Mouse (Mus musculus): ENCODE measurements around the gene Asb16.
A peak's percentile ranks its signal among the peaks of the same experiment; 100 is the strongest.

Asb16 gene

GRCm38 (mm10) chr11:102268520-102269244 lies at the start of gene Asb16:
Gene Asb16, plus strand, starts transcription at chr11:102268743.
- DNase-seq (ENCODE audit: low read depth, low spot score): no peak

- peak; percentile 45 for DNase-seq (ENCODE audit: low read depth, low spot score)
Measured at GRCm38 (mm10) chr11:102218783-102219182, 49.8 kb upstream of the Asb16 start.

DNA sequence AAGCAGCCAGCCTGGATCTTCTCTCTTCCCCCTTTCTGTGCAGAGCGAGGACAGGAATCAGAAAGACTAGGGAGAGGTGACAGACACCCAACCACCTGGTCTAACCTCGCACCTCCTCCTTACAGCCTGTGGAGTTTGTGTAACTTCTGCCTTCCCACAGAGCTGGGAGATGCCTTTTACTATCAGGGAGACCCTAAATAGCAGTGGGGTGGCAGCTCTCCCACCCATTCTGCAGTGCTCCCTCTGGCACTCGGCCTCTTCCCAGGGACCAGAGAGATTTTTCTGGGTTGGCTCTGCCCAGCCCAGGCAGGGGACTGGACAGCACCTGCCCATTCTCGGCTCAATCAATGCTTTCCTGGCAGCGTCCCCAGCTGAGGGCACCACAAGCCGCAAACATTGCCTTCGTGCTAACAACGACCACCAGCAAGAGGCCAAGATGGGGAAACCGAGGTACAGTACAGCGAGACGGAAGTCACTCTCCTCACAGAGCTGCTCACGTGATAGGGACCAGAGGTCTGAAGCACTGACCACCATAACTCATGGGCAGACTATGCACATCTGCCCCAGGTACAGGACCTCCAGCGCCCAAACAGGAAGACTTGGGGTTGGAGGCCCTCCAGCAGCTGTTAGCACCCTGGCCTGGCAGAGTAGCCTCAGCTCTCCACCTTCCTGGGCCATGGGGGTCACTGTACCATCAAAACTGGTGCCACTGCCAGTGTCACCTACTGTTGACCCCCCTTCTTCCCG lies 49.1 kb upstream of the Asb16 start:
- no peak for DNase-seq (ENCODE audit: low read depth, low spot score)

DNA sequence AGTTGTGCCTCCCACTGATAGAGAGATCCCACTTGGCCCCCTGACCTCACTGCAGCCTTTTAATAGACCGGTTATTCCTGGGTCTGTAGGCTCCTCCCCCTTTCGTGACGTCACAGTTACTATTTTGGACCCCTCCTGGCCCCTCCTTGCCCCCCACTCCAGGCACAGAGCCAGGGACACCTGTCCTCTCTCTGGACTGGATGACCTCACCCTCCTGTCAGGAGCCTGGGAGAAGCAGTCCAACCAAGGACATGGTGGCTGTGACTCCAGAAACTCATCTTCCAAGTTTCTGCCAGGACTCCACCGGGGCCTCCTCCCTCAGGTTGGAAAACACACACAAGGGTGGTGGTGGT lies 48.6 kb upstream of the Asb16 start:
- DNase-seq (ENCODE audit: low read depth, low spot score): no peak

- no peak for DNase-seq (ENCODE audit: low read depth, low spot score)
Measured at GRCm38 (mm10) chr11:102220451-102220850, 48.1 kb upstream of the Asb16 start.

DNA sequence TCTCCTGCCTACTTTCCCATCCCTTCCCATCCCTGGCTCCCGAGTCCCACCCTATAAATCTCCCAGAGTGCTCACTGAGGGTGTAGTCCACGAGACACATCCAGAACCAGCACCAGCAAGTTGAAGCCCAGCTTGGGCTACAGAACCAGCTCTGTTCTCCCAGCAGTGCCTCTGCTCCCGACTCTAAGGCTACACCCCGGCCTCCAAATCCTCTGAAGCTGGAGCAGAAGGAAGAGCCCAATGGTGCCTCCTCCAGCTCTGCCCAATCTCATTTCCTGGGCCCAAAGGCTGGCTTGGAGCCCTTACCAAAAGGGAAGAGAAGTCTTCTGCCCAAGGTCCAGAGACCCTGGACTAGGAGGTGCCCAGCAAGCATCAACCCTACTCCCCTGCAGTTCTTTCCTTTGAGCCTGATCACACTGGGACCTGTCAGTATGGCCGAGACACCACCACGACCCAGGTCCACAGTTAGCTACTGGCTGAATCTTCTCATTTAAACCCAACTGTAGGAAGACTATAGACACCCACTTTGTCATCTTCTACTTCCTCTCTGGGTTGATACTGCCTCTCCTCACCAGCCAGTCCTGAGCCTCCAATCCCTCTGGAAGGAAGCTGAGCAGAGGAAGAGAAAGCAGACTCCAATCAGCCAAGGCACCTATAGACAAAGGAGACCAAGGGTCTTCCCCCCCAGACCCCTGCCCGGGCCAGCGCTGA lies 47.1 kb upstream of the Asb16 start:
- no peak for DNase-seq (ENCODE audit: low read depth, low spot score)

- no peak for DNase-seq (ENCODE audit: low read depth, low spot score)
Measured at GRCm38 (mm10) chr11:102221954-102222351, 46.6 kb upstream of the Asb16 start.

- DNase-seq (ENCODE audit: low read depth, low spot score): peak; percentile 65
Measured at GRCm38 (mm10) chr11:102223166-102223565, 45.4 kb upstream of the Asb16 start.

GRCm38 (mm10) chr11:102224686-102225085 lies 43.9 kb upstream of the Asb16 start:
- DNase-seq (ENCODE audit: low read depth, low spot score): no peak

GRCm38 (mm10) chr11:102225221-102225620 lies 43.3 kb upstream of the Asb16 start:
- DNase-seq (ENCODE audit: low read depth, low spot score): no peak

DNA sequence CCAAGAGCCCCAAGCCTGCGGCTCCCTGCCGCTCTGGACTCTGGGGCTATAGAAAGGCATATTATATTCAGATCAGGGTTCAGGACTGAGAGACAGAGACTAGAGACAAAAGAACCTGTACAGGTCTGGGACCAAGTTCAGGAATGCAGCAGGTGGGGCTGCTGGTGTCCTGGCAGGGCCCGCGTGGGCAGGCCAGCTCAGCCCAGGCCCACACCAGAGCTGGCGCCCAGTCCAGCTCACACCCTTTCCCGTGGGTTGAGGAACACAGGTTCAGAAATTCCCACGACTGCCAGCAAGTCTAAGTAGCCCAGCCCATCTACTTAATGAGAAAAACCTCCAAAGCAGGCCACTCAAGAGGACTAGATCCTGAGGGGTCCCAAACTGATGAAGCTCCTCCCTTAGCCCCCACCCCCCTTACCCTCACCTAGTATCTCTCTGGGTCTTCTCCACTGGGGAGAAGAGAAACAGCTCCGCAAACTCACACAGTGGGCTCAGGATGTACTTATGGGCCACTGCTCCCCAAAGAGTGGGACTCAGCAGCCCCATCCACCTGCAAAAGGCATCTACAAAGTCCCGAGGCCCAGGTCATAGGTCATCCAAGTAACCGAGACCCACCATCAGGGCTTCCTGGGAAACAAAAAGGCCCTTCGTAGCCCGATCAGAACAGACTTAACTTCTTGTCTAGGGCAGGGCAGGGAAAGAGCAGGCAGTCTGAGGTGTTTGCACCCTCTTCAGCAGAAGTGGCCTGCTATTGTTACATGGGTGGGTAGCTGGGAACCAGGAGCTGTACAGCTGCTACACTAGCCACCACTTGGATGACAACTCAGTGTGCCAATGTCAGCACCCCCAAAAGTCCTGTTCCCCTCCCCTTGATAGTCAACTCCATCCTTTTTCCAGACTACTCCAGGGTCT lies 42.2 kb upstream of the Asb16 start:
- DNase-seq (ENCODE audit: low read depth, low spot score): no peak

DNA sequence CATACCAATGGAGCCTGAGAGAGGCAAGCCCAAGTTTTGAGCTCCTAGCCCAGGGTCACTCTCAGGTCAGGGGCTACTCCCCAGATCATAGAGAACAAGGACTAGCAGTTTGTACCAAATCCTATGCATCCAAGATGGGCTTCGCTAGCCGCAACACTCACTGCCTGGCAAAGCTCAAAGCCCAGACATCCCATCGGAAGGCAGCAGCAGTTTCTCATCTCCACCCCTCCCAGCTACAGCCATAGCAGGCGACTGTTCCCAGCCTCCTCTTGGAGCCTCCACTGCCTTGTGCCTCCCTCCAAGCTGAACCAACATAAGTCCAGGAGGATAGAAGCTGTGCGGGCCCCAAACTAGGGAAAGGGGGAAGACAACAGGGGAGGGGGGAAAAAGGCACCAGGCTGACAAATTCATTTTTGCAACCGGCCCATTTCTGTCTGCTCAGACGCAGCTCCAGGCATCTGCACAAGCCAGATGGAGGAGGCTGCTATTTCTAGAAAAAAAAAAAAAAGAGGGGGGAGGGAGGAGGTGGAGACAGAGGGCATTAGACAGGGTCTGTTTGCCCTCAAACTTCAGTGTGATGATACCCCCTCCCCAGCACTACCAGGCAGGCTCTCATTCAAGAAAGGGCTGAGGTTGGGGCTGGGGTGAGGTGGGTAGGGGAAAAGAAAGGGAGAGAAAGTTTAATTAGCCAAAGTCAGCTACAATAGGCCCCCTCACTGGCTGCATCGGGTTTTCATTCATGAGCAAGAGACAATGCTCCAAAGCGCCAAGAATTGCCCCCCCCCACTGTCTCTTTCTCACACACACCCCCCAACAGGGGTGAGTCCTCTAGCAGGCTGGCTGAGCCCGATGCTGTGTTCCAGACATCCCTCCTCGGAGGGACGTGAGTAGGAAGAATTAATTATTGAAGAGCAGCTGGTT lies 41.0 kb upstream of the Asb16 start:
- no peak for DNase-seq (ENCODE audit: low read depth, low spot score)

DNA sequence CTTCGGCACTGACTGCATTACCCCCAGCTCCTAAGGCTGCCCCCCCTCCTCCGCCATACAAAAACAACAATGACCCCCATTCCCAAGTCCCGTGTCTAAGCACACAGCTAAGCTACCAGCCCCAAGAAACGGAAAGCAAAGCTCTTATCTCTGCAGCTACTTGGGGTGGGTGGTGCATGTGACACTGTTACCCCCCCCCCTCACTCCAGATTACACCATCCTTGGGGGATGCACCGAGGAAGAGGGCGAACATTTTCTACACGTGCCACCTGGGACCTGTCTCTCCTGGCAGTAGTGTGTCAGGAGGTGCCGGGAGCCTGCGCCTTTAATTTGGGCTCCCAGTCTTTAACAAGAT lies 40.4 kb upstream of the Asb16 start:
- no peak for DNase-seq (ENCODE audit: low read depth, low spot score)

GRCm38 (mm10) chr11:102228646-102229268 lies 39.8 kb upstream of the Asb16 start:
- DNase-seq (ENCODE audit: low read depth, low spot score): no peak

DNA sequence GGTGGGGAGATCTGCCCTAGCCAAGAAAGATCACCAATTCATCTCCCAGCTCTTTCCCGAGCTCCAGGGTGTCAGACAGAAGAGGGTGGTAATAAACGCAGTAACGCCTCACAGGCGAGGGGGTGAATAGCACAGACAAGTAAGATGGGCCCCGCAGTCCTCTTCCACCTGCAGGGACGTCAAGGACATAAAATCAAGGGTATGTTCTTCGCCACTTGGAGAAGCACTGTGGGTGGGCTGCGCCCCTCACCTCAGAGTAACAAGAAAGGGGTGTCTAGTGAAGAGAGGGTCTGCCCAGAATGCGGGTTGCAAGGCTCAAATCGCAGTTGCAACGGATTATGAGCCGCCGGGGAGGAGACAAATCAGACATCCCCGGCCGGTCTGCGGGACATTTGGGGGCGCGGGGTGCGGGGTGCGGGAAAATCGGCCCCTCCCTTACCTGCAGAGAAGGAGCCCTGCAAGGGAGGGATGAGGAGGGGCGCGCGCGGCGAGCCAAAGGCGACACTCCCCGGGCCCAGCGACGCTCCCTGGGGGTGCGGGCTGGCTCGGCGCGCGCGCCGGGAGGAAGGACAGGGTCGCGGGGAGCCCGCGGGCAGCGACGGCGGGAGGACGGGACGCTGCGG lies 39.1 kb upstream of the Asb16 start:
- DNase-seq (ENCODE audit: low read depth, low spot score): peak; percentile 59

DNA sequence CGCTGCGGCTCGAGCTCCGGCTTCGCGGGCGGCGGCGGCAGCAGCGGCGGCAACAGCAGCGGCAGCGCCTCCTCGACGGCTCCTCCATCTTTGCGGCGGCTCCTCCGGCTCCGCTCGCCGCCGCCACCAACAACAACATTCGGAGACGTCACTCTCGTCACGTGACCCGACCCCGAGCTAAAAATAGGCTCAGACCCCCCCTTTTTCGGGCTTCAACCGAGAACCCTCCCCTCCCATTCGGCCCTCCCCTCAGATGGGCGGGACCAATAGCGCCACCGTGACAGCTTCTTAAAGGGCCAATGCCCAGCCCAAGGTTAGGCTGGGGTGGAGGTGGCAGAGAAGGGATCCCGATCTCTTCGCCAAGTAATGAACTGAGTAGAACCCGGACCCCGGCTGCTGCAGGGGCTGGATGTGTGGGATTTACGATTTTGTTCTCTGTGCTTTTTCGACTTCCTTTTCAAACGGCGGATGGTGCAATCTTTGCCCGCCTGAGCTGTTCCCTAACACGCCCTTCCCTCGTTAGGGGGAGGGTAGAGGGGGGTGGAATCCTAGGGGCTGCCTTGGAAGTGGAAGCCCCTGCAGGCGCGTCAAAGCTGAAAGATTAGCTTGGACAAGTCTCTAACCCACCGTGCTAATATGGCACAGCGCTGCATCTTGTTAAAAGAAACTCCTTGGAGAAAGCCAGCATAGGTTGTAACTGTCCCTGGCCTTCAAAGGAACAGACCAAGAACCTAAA lies 38.4 kb upstream of the Asb16 start, which contains the start of gene Hdac5:
Hdac5 (minus strand) TSS at position 161 of the 736 bp plus-strand sequence.
- DNase-seq (ENCODE audit: low read depth, low spot score): peak; percentile 99

GRCm38 (mm10) chr11:102236022-102236421 lies 32.5 kb upstream of the Asb16 start:
- no peak for DNase-seq (ENCODE audit: low read depth, low spot score)

DNA sequence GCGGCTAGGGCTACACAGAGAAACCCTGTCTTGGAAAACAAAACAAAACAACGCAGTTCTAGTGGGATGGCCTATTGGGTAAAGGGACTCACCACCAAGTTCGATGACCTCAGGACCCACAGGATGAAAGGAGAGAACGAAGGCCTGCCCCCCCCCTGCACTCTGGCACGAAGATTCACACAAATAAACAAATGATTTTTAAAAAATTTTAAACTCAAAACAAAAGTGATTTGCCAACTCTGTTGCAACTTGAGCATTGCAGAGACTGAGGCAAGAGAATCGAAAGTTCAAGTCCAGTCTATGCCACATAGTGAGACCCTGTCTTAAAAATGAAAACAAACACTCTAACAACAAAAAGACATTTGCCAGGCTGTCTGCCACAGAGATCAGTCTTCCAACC lies 27.9 kb upstream of the Asb16 start:
- no peak for DNase-seq (ENCODE audit: low read depth, low spot score)

DNA sequence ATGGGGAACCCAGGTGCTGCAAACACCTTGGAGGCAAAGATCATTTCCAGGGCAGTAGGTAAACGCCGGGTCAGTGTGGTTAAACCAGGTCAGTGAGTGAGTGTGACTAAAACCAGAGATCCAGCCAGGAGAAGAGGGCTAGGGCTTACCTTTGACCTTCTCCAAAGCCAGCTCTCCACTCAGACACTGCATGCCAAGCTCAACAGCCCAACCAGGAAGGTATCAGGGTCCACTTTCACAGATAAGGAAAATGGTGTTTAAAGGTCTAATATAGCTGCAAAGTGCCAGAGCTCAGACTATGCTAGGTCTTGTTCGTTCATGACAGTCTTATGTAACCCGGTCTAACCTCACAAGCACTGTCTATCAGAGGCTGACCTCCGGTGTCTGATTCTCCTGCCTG lies 27.3 kb upstream of the Asb16 start:
- no peak for DNase-seq (ENCODE audit: low read depth, low spot score)

All from A20 (cell line).